Mouse (Mus musculus): Measurements from ENCODE around the gene Ubxn2a. TPM values are rescaled to one million over a fixed set of nuclear protein-coding genes. Genes with fewer than 3 reads are reported as not detected.
A peak's percentile ranks its signal among the peaks of the same experiment; 100 is the strongest.

Gene Ubxn2a
- polyA plus RNA-seq, 1 experiment from 2014 or later = 47.5 TPM

GRCm38 (mm10) chr12:4872273-4872672 lies 35.2 kb downstream of the Ubxn2a start:
- Histone ChIP-seq H3K27me3 (replicated peaks; ENCODE audit: control insufficient read depth, insufficient read depth, low read length) (no peaks in the 10 kb centered on the region), H3K4me3 (ENCODE audit: low read length) (no peak overlapping the region), H3K9me3 (ENCODE audit: control insufficient read depth, low read length) (no peaks in the 10 kb centered on the region), H3K4me2 (ENCODE audit: low read length) (no peak overlapping the region), H3K4me1 (ENCODE audit: control insufficient read depth, insufficient read depth, low read depth, low read length) (peaks cover 10% of the 10 kb centered on the region), H3K27ac (ENCODE audit: low read depth, low read length) (no peak overlapping the region), H3K9ac (ENCODE audit: low read depth, low read length) (no peak overlapping the region), H3K36me3 (ENCODE audit: control insufficient read depth, insufficient read depth, low read length) (no peaks in the 10 kb centered on the region)
- no peak for ATAC-seq
- WGBS = 62% methylated on average over 4 of the region's 4 CpGs

GRCm38 (mm10) chr12:4871260-4871659 lies 36.2 kb downstream of the Ubxn2a start:
- Histone ChIP-seq H3K9ac (ENCODE audit: low read depth, low read length) (no peak overlapping the region), H3K4me2 (ENCODE audit: low read length) (no peak overlapping the region), H3K27ac (ENCODE audit: low read depth, low read length) (no peak overlapping the region), H3K27me3 (replicated peaks; ENCODE audit: control insufficient read depth, insufficient read depth, low read length) (no peaks in the 10 kb centered on the region), H3K9me3 (ENCODE audit: control insufficient read depth, low read length) (no peaks in the 10 kb centered on the region), H3K4me3 (ENCODE audit: low read length) (no peak overlapping the region), H3K36me3 (ENCODE audit: control insufficient read depth, insufficient read depth, low read length) (no peaks in the 10 kb centered on the region), H3K4me1 (ENCODE audit: control insufficient read depth, insufficient read depth, low read depth, low read length) (peaks cover 10% of the 10 kb centered on the region)
- ATAC-seq = no peak
- 90% methylated on average over 5 of the region's 5 CpGs for WGBS

- 78% methylated on average over 8 of the region's 8 CpGs for WGBS
- Histone ChIP-seq H3K4me2 (ENCODE audit: low read length) (no peak overlapping the region), H3K9me3 (ENCODE audit: control insufficient read depth, low read length) (no peaks in the 10 kb centered on the region), H3K36me3 (ENCODE audit: control insufficient read depth, insufficient read depth, low read length) (no peaks in the 10 kb centered on the region), H3K9ac (ENCODE audit: low read depth, low read length) (no peak overlapping the region), H3K27ac (ENCODE audit: low read depth, low read length) (no peak overlapping the region), H3K4me1 (ENCODE audit: control insufficient read depth, insufficient read depth, low read depth, low read length) (peaks cover 3% of the 10 kb centered on the region), H3K27me3 (replicated peaks; ENCODE audit: control insufficient read depth, insufficient read depth, low read length) (no peaks in the 10 kb centered on the region), H3K4me3 (ENCODE audit: low read length) (no peak overlapping the region)
- ATAC-seq = no peak
These were observed 38.6 kb downstream of the Ubxn2a start for GRCm38 (mm10) chr12:4868924-4869323.

- Histone ChIP-seq H3K27me3 (replicated peaks; ENCODE audit: control insufficient read depth, insufficient read depth, low read length) (no peaks in the 10 kb centered on the region), H3K36me3 (ENCODE audit: control insufficient read depth, insufficient read depth, low read length) (no peaks in the 10 kb centered on the region), H3K4me3 (ENCODE audit: low read length) (no peak overlapping the region), H3K9me3 (ENCODE audit: control insufficient read depth, low read length) (no peaks in the 10 kb centered on the region), H3K27ac (ENCODE audit: low read depth, low read length) (no peak overlapping the region), H3K4me2 (ENCODE audit: low read length) (no peak overlapping the region), H3K4me1 (ENCODE audit: control insufficient read depth, insufficient read depth, low read depth, low read length) (no peaks in the 10 kb centered on the region; the same call in 1 of the 2 replicates), H3K9ac (ENCODE audit: low read depth, low read length) (no peak overlapping the region)
- 0 out of 2 replicates have a peak, but pooled peaks have one; percentile 11 for ATAC-seq
- WGBS = 63% methylated on average over 4 of the region's 4 CpGs
These were observed 43.2 kb downstream of the Ubxn2a start for GRCm38 (mm10) chr12:4864338-4864690.

- Histone ChIP-seq H3K36me3 (ENCODE audit: control insufficient read depth, insufficient read depth, low read length) (no peaks in the 10 kb centered on the region), H3K9ac (ENCODE audit: low read depth, low read length) (no peak overlapping the region), H3K9me3 (ENCODE audit: control insufficient read depth, low read length) (no peaks in the 10 kb centered on the region), H3K27me3 (replicated peaks; ENCODE audit: control insufficient read depth, insufficient read depth, low read length) (no peaks in the 10 kb centered on the region), H3K4me3 (ENCODE audit: low read length) (no peak overlapping the region), H3K4me1 (ENCODE audit: control insufficient read depth, insufficient read depth, low read depth, low read length) (no peaks in the 10 kb centered on the region; the same call in 1 of the 2 replicates), H3K4me2 (ENCODE audit: low read length) (no peak overlapping the region), H3K27ac (ENCODE audit: low read depth, low read length) (no peak overlapping the region)
- 56% methylated on average over 4 of the region's 4 CpGs for WGBS
- 0 out of 2 replicates have a peak, but pooled peaks have one; percentile 7 for ATAC-seq
These were observed 43.7 kb downstream of the Ubxn2a start for GRCm38 (mm10) chr12:4863654-4864337.

GRCm38 (mm10) chr12:4862672-4863071 lies 44.8 kb downstream of the Ubxn2a start:
- Histone ChIP-seq H3K27me3 (replicated peaks; ENCODE audit: control insufficient read depth, insufficient read depth, low read length) (no peaks in the 10 kb centered on the region), H3K4me2 (ENCODE audit: low read length) (no peak overlapping the region), H3K9ac (ENCODE audit: low read depth, low read length) (no peak overlapping the region), H3K36me3 (ENCODE audit: control insufficient read depth, insufficient read depth, low read length) (no peaks in the 10 kb centered on the region), H3K4me1 (ENCODE audit: control insufficient read depth, insufficient read depth, low read depth, low read length) (no peaks in the 10 kb centered on the region; the same call in 1 of the 2 replicates), H3K4me3 (ENCODE audit: low read length) (no peak overlapping the region), H3K27ac (ENCODE audit: low read depth, low read length) (no peak overlapping the region), H3K9me3 (ENCODE audit: control insufficient read depth, low read length) (no peaks in the 10 kb centered on the region)
- ATAC-seq = no peak
- 89% methylated on average over 4 of the region's 4 CpGs for WGBS

- Histone ChIP-seq H3K27me3 (replicated peaks; ENCODE audit: control insufficient read depth, insufficient read depth, low read length) (no peaks in the 10 kb centered on the region), H3K4me1 (ENCODE audit: control insufficient read depth, insufficient read depth, low read depth, low read length) (no peaks in the 10 kb centered on the region; the same call in 1 of the 2 replicates), H3K36me3 (ENCODE audit: control insufficient read depth, insufficient read depth, low read length) (peaks cover 3% of the 10 kb centered on the region; the same call in 1 of the 2 replicates), H3K9me3 (ENCODE audit: control insufficient read depth, low read length) (no peaks in the 10 kb centered on the region), H3K9ac (ENCODE audit: low read depth, low read length) (no peak overlapping the region), H3K4me2 (ENCODE audit: low read length) (no peak overlapping the region), H3K27ac (ENCODE audit: low read depth, low read length) (no peak overlapping the region), H3K4me3 (ENCODE audit: low read length) (no peak overlapping the region)
- whole genome bisulfite sequencing = 45% methylated on average over 11 of the region's 11 CpGs
- ATAC-seq = peak; percentile 56; the same call in 1 of the 2 replicates
These were observed 48.1 kb downstream of the Ubxn2a start for GRCm38 (mm10) chr12:4859241-4859914.

GRCm38 (mm10) chr12:4856834-4857233 lies 50.7 kb downstream of the Ubxn2a start:
- Histone ChIP-seq H3K9ac (ENCODE audit: low read depth, low read length) (no peak overlapping the region), H3K4me3 (ENCODE audit: low read length) (no peak overlapping the region), H3K4me2 (ENCODE audit: low read length) (no peak overlapping the region), H3K27ac (ENCODE audit: low read depth, low read length) (no peak overlapping the region), H3K36me3 (ENCODE audit: control insufficient read depth, insufficient read depth, low read length) (peaks cover 3% of the 10 kb centered on the region; the same call in 1 of the 2 replicates), H3K4me1 (ENCODE audit: control insufficient read depth, insufficient read depth, low read depth, low read length) (no peaks in the 10 kb centered on the region), H3K27me3 (replicated peaks; ENCODE audit: control insufficient read depth, insufficient read depth, low read length) (no peaks in the 10 kb centered on the region), H3K9me3 (ENCODE audit: control insufficient read depth, low read length) (no peaks in the 10 kb centered on the region)
- WGBS = 100% methylated on average over 2 of the region's 2 CpGs
- no peak for ATAC-seq

- WGBS = 97% methylated on average over 5 of the region's 5 CpGs
- Histone ChIP-seq H3K4me1 (ENCODE audit: control insufficient read depth, insufficient read depth, low read depth, low read length) (no peaks in the 10 kb centered on the region), H3K27ac (ENCODE audit: low read depth, low read length) (no peak overlapping the region), H3K4me3 (ENCODE audit: low read length) (no peak overlapping the region), H3K27me3 (replicated peaks; ENCODE audit: control insufficient read depth, insufficient read depth, low read length) (no peaks in the 10 kb centered on the region), H3K36me3 (ENCODE audit: control insufficient read depth, insufficient read depth, low read length) (peaks cover 3% of the 10 kb centered on the region; the same call in 1 of the 2 replicates), H3K9me3 (ENCODE audit: control insufficient read depth, low read length) (no peaks in the 10 kb centered on the region), H3K4me2 (ENCODE audit: low read length) (no peak overlapping the region), H3K9ac (ENCODE audit: low read depth, low read length) (no peak overlapping the region)
- no peak for ATAC-seq
These were observed 51.3 kb downstream of the Ubxn2a start for GRCm38 (mm10) chr12:4856160-4856559.
